Mouse (Mus musculus) mouse embryonic stem cell (cell line): ENCODE results near the gene Olfr821.
"Not testable (repeated sequence)": the region's sequence is repeated elsewhere in the genome, so short reads cannot be mapped to it uniquely, and the experiment has no call there.

ENCODE experiments used
- in situ Hi-C, 2 experiments: fragments of 300-500 bp; cut with MboI; formaldehyde crosslinking; loops; 1 replicate in 1 of 2; 3 replicates in 1 of 2; pipeline ENCODE4 v1.14.3; 2019 to 2020; ENCODE audit warnings: low sequenced_read_pairs in 2 of 2, low pct_unique_long_range_greater_than_20kb in 1 of 2, mixed read lengths in 1 of 2; ENCODE audit not compliant: unreplicated experiment in 1 of 2

Gene Olfr821

DNA sequence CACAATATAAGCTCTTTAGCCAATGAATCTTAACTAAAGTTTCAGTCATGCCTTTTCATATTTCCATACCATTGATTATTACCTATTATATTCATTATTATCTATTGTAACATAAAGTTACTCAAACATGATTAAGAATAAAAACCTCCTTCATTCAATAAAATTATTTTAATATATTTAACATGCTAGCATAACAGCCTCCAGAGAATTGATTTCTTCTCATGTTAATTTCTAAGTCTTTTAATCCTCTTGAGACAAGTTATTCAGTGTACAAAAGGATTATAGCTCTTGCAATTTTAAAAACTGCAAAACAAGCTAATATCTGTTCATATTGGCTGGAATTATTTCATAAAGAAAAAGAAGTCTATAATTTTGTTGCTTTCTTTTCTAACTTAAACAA lies at the start of gene Olfr821:
Olfr821 (plus strand) TSS at position 301 of the 400 bp plus-strand sequence.
- in situ Hi-C loops: no loop called here

DNA sequence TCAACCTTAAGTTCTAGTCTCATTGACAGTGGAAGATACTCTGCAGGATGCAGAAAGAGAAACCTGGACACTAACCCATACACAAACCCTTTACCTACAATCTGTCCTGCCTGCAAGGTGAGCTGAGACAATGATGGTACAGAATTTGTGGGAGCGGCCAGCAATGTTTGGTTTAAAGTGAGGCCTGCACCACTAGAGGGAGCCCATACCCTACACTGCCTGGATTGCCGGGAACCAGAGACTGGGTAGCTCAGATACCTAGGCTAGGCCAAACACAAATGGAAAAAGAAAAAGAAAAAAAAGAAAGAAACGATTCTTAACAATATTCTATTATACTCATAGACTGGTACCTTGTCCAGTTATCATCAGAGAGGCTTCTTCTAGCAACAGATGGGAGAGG lies 48.3 kb upstream of the Olfr821 start:
- in situ Hi-C loops: loop anchor here in 1 of 2 experiments (10.0 kb wide), 1 partner anchor 103 kb away; no protein-coding TSS in a partner anchor

DNA sequence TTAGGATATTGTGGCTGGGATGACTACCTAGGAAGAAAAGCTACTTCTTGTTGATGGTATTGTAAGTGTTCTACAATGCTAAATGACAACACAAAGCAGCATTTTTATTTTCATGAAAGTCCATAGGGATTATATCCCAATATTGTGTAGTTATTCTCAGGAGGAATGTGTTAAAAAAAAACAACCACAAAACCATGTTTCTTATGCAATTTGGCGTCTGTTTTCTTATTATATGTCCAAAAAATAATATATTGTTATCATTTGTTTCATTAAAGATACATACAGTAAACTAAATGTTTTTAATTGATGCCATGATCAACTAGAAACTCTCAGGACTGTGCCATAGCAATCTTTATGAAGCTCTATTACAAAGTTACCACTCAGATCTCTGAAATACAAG lies 45.2 kb upstream of the Olfr821 start, which contains the start of gene Gm10310:
Gm10310 (minus strand) TSS at position 101 of the 400 bp plus-strand sequence.
- in situ Hi-C loops: loop anchor here in 1 of 2 experiments (10.0 kb wide), 1 partner anchor 100 kb away; no protein-coding TSS in a partner anchor

DNA sequence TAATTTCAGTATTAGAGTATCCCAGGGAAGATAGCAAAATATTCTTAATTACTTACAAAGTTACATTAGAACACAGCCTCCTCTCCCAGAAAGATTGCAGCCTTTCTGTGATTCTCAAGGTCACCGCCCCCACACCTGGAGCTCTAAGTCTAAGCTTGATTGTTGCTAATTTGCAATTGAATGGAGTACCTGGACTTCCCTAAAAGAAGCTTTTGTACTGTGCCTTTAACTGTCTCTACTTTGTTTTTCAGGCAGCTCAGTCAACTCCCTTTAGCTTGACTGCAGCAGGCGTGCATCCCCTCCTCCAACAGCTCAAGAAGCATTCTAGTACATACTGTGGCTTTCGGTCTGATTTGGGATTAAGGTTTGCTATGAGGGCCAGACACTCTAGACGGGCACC lies 26.0 kb upstream of the Olfr821 start:
- in situ Hi-C loops: not testable (repeated sequence)

DNA sequence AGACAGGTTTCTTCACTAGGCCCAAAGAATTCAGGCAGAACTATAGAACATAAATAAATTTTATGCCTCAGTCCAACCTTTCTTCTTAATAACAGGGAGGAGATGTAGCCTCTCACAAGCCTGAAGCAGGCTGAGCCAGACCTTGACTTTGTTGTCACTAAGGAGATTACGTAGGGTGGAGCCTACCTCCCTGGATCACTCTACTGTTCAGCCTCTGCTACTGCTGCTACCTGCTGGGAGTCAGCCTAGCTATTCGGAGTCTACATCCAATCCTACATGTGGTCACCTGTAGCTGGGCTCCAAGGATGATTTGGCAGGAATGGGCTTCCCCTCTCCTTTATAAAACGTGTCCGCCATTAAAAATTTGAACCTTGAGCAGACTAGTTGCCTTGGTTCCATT lies 24.8 kb upstream of the Olfr821 start:
- in situ Hi-C loops: not testable (repeated sequence)

DNA sequence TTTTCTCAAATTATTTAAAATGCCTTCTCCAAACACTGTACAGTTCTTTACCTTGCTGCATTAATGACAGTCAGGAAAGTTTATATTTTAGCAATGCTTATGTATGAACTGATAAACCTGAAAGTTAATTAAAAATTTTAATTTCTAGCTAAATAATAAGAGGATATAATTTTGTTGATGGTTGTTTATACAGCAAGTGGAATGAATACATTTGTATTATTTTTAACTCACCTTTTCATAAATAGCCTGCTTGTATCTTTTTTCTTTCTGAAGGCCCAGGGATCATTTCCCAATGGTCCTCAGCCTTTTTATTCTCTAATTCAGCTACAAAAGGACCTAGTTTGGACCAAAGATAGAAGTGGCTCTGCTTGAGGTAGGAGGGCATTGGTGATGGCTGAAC lies 17.8 kb upstream of the Olfr821 start, which contains the start of gene Olfr820:
Olfr820 (plus strand) TSS at position 301 of the 400 bp plus-strand sequence.
- in situ Hi-C loops: no loop called here

DNA sequence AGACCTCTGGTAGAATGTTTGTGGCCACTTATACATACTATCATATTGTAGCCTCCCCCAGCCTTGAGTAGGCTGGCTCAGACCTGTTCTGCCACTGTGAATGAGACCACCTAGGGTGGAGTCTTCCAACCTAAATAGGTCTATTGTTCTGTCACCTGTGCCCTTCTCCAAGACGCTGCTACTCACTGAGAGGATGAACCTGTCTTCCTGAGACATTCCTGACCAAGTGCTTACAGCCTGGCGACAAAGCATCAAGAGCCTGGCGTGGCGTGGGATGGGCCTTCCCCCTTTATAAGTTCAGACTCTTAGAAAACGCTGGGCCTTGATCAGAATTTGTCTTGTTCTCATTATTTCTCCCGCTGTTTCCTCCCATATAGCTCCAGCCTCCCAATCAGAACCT lies 6.9 kb downstream of the Olfr821 start:
- in situ Hi-C loops: no loop called here

DNA sequence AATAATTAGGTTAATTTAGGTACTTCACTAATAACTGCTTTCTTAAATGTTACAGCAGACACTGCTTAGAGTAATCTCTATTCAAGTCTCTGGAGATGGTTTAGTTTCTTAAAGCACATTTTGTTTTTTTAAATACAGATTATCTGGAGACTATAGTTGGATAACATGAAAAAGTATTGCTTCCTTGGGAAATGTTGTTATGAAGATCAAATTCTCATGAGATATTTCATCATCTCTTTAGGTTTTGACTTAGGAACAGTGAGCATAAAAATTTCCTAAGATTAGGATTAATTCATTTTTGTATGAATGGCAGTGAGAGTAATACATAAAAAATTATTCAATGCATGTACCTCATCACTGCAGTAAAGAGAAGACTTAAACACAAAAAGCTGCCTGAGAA lies 40.8 kb downstream of the Olfr821 start, which contains the start of gene Olfr822:
Olfr822 (plus strand) TSS at position 301 of the 400 bp plus-strand sequence.
- in situ Hi-C loops: no loop called here
